Mouse (Mus musculus): ENCODE results near the gene Nlgn3. TPM values are rescaled to one million over a fixed set of nuclear protein-coding genes. Genes with fewer than 3 reads are reported as not detected.
"Not testable (repeated sequence)": the region's sequence is repeated elsewhere in the genome, so short reads cannot be mapped to it uniquely, and the experiment has no call there.

Gene Nlgn3
- total RNA-seq, 2 experiments from 2014 or later = 0.08 to 0.20 TPM

DNA sequence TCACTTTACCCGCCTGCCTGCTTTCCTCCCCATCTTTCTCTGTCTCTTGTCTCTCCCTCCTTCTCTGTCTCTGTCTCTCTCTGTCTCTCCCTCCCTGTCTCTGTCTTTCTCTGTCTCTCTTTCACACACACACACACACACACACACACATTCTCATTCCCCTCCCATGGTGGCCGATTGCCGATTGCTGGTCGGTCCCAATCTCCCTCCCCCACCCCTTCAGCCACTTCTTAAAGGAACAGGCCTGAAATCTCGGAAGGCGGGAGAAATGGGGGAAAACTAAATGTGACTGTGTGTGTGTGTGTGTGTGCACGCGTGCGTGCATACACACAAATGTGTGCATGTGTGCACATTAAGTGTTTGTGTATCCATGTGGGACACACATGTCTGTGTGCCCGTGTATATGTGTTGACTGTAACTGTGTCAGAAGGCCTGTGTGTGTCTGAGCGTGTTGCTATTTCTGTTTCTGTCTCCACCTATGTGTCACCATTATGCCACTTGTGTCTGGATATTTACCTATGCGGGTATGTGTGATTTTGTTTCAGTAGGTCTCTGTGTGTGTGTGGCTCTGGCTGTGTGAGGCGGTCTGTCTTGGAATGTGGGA lies 1.6 kb downstream of the Nlgn3 start:
- DNase-seq = no peak

- DNase-seq = no peak
Observed at GRCm38 (mm10) chrX:101301654-101302053, 2.7 kb downstream of the Nlgn3 start.

- no peak for DNase-seq
Observed at GRCm38 (mm10) chrX:101304646-101305045, 5.7 kb downstream of the Nlgn3 start.

DNA sequence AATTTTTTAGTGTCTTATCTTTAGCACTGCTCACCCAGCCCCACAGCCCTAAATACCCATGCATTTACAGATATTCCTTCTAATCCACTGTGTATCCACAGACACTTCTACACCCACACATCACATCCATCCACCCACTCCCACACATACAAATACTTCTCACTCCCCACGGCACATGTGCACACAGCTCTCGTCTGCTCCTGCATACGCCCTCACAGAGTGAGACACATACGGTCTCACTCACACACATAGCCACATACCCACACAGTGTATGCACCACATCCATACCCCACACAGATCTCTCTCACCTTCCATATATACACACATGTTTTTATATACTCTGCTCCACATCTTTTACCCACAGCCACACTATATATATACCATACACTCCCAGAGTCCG lies 10.3 kb downstream of the Nlgn3 start:
- no peak for DNase-seq

- DNase-seq = no peak
Observed at GRCm38 (mm10) chrX:101313625-101314359, 14.8 kb downstream of the Nlgn3 start.

- no peak for DNase-seq
Observed at GRCm38 (mm10) chrX:101319775-101320174, 20.8 kb downstream of the Nlgn3 start.

GRCm38 (mm10) chrX:101325989-101326899 lies 27.3 kb downstream of the Nlgn3 start:
- DNase-seq = no peak

- peak; percentile 31 for DNase-seq
Observed at GRCm38 (mm10) chrX:101329372-101330028, 30.5 kb downstream of the Nlgn3 start.

GRCm38 (mm10) chrX:101332031-101332374 lies 33.0 kb downstream of the Nlgn3 start:
- no peak for DNase-seq

- peak; percentile 90 for DNase-seq
Observed at GRCm38 (mm10) chrX:101332375-101333211, 33.6 kb downstream of the Nlgn3 start.

GRCm38 (mm10) chrX:101334606-101335005 lies 35.6 kb downstream of the Nlgn3 start:
- DNase-seq = no peak

- DNase-seq = no peak
Observed at GRCm38 (mm10) chrX:101338666-101339065, 39.7 kb downstream of the Nlgn3 start.

GRCm38 (mm10) chrX:101342837-101343236 lies 43.9 kb downstream of the Nlgn3 start:
- DNase-seq = not testable (repeated sequence)

DNA sequence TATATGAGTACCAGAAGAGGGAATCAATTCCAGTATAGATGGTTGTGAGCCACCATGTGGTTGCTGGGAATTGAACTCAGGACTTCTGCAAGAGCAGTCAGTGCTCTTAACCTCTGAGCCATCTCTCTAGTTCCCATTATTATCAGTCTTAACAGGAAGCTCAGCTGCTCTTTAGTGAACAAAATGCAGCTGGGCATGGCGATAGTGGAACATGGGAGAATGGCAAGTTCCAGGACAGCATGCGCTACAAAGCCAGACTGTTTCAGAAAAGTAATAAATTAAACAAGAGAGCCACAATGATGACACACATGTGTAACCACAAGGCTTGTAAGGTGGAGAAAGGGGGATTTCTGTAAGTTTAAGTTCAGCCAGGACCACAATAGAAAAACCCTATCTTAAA lies 46.5 kb downstream of the Nlgn3 start:
- no peak for DNase-seq

DNA sequence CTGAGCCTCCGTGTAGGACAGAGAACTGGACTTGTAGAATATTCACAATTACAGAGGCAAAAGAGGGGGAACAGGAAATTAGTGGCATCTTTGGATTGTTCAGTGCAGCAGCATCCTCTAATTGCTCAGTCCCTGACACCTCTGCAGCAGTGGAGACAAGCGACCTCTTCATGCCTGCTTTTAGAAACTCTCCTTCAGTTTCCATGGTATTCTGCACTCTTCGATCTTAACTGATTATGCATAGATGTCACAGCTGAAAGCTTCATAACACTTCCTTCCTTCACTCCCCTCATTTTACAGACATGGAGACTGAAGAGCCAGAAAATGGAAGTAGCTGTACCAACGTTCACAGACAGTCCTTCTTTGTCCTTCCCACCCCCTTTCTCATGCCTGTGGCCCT lies 47.5 kb downstream of the Nlgn3 start:
- no peak for DNase-seq

DNA sequence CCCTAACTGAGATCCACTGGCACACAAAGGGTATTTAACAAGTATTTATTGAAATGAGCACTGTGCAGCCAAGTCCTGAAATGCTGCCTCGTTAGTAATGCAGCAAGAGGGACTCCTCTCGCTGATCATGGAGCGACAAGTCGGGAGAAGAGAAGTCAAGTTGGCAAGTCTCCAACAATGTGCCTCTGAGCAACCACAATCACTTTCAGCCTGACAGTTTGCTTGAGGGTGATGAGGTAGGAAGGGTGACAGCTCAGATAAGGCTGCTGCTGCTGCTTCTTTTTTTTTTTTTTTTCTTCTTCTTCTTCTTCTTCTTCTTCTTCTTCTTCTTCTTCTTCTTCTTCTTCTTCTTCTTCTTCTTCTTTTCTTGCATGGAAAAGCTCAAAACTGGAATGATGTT lies 52.2 kb downstream of the Nlgn3 start:
- DNase-seq = no peak

DNA sequence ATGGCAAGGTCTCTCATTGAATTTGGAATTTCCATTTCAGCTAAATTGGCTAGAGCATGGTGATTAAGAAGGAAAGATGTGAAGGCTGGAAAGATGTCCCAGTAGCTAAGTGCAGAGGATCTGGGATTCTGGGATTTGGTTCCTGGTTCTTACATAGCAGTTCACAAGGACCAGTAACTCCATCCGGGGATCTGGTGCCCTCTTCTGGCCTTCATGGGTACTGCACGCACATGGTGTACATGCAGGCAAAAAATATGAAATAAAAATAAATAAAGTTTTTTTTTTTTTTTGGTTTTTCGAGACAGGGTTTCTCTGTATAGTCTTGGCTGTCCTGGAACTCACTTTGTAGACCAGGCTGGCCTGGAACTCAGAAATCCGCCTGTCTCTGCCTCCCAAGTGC lies 59.9 kb downstream of the Nlgn3 start:
- not testable (repeated sequence) for DNase-seq

GRCm38 (mm10) chrX:101369001-101369400 lies 70.0 kb downstream of the Nlgn3 start:
- DNase-seq = no peak

- DNase-seq = no peak
Observed at GRCm38 (mm10) chrX:101370573-101370972, 71.6 kb downstream of the Nlgn3 start.

DNA sequence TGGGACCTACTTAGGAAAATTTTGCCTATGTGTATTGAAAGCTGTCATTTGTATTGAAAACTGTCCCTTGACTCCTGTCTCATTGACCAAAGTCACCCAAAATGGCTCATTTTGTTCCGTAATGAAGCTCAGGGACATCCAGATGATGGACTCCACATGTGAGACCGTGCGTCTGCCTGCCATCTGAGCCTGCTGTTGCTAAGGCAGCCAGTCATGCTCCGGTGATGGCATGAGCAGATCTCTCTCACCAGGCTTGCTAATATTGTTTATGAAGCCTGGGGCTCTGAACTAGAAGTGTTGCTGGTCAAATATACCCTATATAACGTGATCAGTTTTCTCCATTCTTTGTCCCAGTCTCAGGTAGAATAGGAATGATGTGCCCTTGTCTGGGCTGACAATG lies 74.0 kb downstream of the Nlgn3 start:
- no peak for DNase-seq

Measured in gastrocnemius, postnatal 25 days (tissue).